Mouse (Mus musculus) heart, embryonic 14.5 days (tissue): ENCODE results near the gene Zfp273. TPM values are rescaled to one million over a fixed set of nuclear protein-coding genes. Genes with fewer than 3 reads are reported as not detected.
A peak's percentile ranks its signal among the peaks of the same experiment; 100 is the strongest.
"Not testable (repeated sequence)": the region's sequence is repeated elsewhere in the genome, so short reads cannot be mapped to it uniquely, and the experiment has no call there.

Source experiments
- ATAC-seq: fragments of 200-750 bp; cut with Nextera tagmentation; 2 replicates; pipeline ENCODE4 v1.8.0; 2017; ENCODE audit warnings: low read depth, moderate TSS enrichment; ENCODE audit not compliant: insufficient number of reproducible peaks, insufficient read depth, low FRiP score
- H3K27ac ChIP-seq, 2 experiments: fragments of 200-500 bp in 1 of 2; fragments of 300-500 bp in 1 of 2; sonication (generic) in 1 of 2; replicated peaks in 1 of 2; 2 replicates each; pipeline ENCODE4 v1.5.1; 2012 to 2014; ENCODE audit warnings: low read depth in 2 of 2, low read length in 2 of 2, control low read depth in 1 of 2, mild to moderate bottlenecking in 1 of 2, mixed read lengths in 1 of 2; ENCODE audit not compliant: control insufficient read depth in 1 of 2, insufficient read depth in 1 of 2
- H3K27me3 ChIP-seq: fragments of 300-500 bp; sonication (generic); 2 replicates; pipeline ENCODE4 v1.6.1; 2014; ENCODE audit warnings: mild to moderate bottlenecking, low read length, control low read depth; ENCODE audit not compliant: control insufficient read depth, insufficient read depth
- H3K36me3 ChIP-seq: fragments of 300-500 bp; sonication (generic); 2 replicates; pipeline ENCODE4 v1.6.1; 2014; ENCODE audit warnings: mild to moderate bottlenecking, control low read depth, low read length, mixed read lengths; ENCODE audit not compliant: control insufficient read depth, insufficient read depth
- H3K4me1 ChIP-seq, 2 experiments: fragments of 200-500 bp in 1 of 2; fragments of 300-500 bp in 1 of 2; sonication (generic) in 1 of 2; 2 replicates each; pipeline ENCODE4 v1.6.1; 2012 to 2014; ENCODE audit warnings: low read length in 2 of 2, control low read depth in 1 of 2, mixed read lengths in 1 of 2; ENCODE audit not compliant: control insufficient read depth in 2 of 2, insufficient read depth in 2 of 2
- H3K4me2 ChIP-seq: fragments of 300-500 bp; sonication (generic); 2 replicates; pipeline ENCODE4 v1.6.1; 2014; ENCODE audit warnings: mild to moderate bottlenecking, low read length
- H3K4me3 ChIP-seq, 2 experiments: fragments of 200-500 bp in 1 of 2; fragments of 300-500 bp in 1 of 2; sonication (generic) in 1 of 2; 2 replicates each; pipeline ENCODE4 v1.5.1; 2012 to 2014; ENCODE audit warnings: low read length in 2 of 2, mild to moderate bottlenecking in 2 of 2, control low read depth in 1 of 2, low read depth in 1 of 2, moderate library complexity in 1 of 2; ENCODE audit not compliant: control insufficient read depth in 1 of 2, insufficient read depth in 1 of 2
- H3K9ac ChIP-seq: fragments of 300-500 bp; sonication (generic); 2 replicates; pipeline ENCODE4 v1.6.1; 2014; ENCODE audit warnings: mild to moderate bottlenecking, low read length
- H3K9me3 ChIP-seq: fragments of 300-500 bp; sonication (generic); 2 replicates; pipeline ENCODE4 v1.6.1; 2016; ENCODE audit warnings: low read length, control low read depth; ENCODE audit not compliant: control insufficient read depth
- WGBS: fragments of 180-500 bp; shearing (Covaris S2); extraction: QIAGEN DNeasy Blood & Tissue Kit; methylation state at CpG from one replicate; pipeline ENCODE4 v1.1.7; 2014; 5-methylcytosine and 5-hydroxymethylcytosine counted together
- polyA plus RNA-seq: library from polyadenylated mRNA; unstranded; fragments of >200 nt; fragmentation: Nextera tagmentation; extraction: Ambion mirVana; gene quantifications from 2 replicates; pipeline ENCODE4 v1.2.1, GENCODE M21; 2014

Zfp273 gene
- polyA plus RNA-seq: 4.1 and 4.7 TPM in 2 replicates

DNA sequence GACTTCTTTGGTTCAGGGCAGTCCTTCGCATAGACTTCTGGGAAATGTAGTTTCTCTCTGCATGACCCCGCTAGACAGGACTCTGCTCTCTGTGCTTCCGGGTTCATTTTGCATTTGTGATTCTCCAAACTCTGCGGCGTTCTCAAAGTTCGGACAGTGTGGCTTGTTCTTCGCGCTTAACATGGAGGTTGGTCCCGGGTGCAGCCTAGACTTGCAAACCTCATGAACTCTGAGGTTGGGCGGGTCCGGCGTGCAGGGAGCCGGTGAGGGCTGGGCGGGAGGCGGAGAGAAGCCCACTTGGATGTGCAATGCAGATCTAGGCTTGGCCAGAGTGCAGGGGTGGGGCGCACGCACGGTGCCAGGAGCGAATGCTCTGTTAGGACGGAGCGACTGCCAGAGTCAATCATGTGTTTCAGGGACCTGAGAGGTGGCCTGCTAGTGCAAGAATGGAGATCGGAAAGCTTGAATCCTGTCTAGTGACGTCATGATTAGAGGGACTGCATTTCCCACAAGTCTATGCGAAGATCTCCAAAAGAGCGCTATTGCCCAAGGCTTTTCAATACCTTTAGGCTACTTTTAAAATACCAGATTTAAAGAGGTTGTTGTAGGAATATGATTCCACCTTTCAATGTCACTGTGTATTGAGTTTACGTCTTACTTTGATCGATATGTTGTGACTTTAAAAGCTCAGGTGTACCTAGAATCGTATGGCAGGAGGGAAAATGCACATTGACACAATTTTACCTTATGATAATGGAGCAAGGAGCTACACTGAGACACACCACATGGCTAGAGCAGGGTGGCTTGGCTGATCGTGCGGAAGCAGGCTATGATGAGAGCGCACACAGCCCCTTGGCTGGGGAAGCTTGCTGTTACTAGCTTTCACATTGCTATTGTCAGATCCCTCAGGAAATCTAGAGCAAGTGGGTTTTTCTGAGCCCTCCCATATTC, at the start of gene Zfp273:
Zfp273 (plus strand) TSS at position 31 of the 951 bp plus-strand sequence.
- H3K4me2 ChIP-seq: peak within 1 kb of the TSS; percentile 79
- ATAC-seq: peak; percentile 93
- H3K9me3 ChIP-seq: no peaks in the 10 kb centered on the region
- peak within 1 kb of the TSS; percentile 86 to 87 for H3K27ac ChIP-seq
- H3K9ac ChIP-seq: peak within 1 kb of the TSS; percentile 79
- no peaks in the 10 kb centered on the region for H3K27me3 ChIP-seq
- WGBS: 2% methylated on average over 31 of the region's 31 CpGs
- no peaks in the 10 kb centered on the region; a peak in 1 of 4 replicates for H3K4me1 ChIP-seq
- H3K4me3 ChIP-seq: peak within 1 kb of the TSS; percentile 66 to 85
- no peaks in the 10 kb centered on the region for H3K36me3 ChIP-seq

DNA sequence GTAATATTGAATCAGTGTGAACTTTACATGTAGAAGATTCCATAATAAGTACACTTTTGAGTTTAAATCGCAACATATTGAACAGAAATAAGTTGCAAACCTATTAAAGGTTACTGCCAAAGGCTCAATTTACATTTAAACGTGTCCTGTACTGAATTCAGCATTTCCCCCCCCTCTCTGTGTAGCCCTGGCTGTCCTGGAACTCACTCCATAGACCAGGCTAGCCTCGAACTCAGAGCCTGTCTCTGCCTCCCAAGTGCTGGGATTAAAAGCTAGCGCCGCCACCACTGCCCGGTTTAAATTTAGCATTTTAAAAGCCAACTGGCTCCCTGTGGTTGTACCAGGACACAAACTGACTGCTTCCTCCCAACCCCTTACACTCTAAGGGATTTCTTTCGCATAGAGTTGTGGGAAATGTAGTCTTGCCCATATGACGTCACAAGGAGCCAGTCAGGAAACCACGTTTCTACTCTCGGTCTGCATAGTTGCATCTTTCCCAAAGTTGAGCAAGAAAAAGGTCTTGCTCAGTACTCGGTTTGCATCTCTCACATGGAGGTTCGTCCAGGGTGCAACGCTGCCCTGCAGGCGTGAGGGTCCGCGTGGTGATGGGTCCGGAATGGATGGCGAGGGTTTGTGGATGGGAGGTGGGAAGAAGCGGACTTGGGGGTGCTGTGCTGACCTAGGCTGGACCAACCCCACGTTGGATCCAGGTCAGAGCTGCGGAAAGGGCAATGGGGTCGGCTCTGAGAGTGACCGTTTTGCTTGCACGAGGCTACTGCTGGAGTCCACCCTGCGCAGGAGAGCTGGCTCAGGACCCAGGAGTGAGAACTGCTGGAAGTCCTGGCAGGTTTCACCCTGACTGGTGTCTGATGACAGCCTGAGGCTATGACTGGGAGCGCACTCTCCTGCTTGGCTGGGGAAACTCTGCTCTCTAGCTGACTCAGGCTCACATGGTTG, 34.0 kb upstream of the Zfp273 start, which contains the start of gene Zfp493:
Zfp493 (plus strand) TSS at position 429 of the 957 bp plus-strand sequence.
- ATAC-seq: peak; percentile 85
- Histone ChIP-seq H3K9ac (peak within 1 kb of the TSS; percentile 78), H3K27me3 (no peaks in the 10 kb centered on the region), H3K4me1 (peaks cover 0 to 3% of the 10 kb centered on the region in 2 experiments; a peak in 2 of 4 replicates), H3K4me2 (peak within 1 kb of the TSS; percentile 89), H3K27ac (peak within 1 kb of the TSS; percentile 43 to 57; a peak in 2 of 4 replicates), H3K9me3 (no peaks in the 10 kb centered on the region), H3K36me3 (0 out of 2 replicates have a peak, but pooled peaks cover 4% of the 10 kb centered on the region), H3K4me3 (peak within 1 kb of the TSS; percentile 73 to 93)
- WGBS: 6% methylated on average over 26 of the region's 26 CpGs

DNA sequence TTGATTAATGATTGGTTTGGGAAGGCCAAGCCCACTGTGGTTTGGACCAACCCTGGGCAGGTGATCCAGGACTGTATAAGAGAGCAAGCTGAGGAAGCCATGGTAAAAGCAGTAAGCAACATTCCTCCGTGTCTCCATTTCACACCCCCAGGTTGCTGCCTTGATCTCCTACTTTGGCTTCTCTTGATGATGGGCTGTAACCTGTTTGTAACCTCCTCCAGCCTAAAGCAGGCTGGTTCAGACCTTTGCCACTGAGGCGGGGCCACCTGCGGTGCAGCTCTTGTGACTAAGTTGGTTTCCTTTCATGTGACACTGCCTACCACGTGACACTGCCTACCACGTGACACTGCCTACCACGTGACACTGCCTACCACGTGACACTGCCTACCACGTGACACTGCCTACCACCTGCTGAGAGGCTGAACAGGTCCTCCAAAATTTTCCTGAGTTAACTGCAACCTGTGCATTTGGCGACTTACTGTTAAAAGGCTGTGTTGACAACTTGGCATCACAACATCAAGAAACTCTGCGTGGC, 21.6 kb upstream of the Zfp273 start:
- Histone ChIP-seq H3K9me3 (0 out of 2 replicates have a peak, but pooled peaks cover 3% of the 10 kb centered on the region), H3K4me3 (no peak overlapping the region), H3K4me2 (no peak overlapping the region), H3K9ac (no peak overlapping the region), H3K4me1 (no peaks in the 10 kb centered on the region), H3K36me3 (peaks cover 4% of the 10 kb centered on the region; the same call in 1 of the 2 replicates), H3K27me3 (no peaks in the 10 kb centered on the region), H3K27ac (no peak overlapping the region)
- no peak for ATAC-seq
- 90% methylated on average over 10 of the region's 10 CpGs for WGBS

DNA sequence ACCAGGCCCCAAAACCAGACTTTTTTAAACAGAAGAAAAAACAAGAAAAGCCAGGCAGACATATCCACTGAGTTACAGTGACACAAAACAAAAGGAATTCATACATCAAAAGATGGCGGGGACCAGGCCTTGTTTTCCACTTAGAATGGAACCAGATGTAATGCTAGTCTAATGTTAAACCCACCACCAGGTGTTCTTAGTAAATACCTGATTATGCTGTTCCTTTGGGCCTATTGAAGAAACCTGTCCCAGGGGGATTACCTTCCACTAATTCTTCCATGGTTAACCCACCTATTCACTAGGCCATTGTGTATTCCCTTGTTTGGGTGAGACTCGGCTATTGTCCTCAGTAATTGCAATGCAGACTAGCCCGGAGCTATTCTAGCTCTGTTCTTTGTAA, 14.9 kb upstream of the Zfp273 start:
- Histone ChIP-seq H3K36me3 (no peaks in the 10 kb centered on the region), H3K4me3 (no peak overlapping the region), H3K4me1 (no peaks in the 10 kb centered on the region), H3K4me2 (no peak overlapping the region), H3K9me3 (no peaks in the 10 kb centered on the region), H3K27ac (no peak overlapping the region), H3K9ac (no peak overlapping the region), H3K27me3 (no peaks in the 10 kb centered on the region)
- WGBS: 89% methylated on average over 3 of the region's 3 CpGs
- ATAC-seq: no peak

DNA sequence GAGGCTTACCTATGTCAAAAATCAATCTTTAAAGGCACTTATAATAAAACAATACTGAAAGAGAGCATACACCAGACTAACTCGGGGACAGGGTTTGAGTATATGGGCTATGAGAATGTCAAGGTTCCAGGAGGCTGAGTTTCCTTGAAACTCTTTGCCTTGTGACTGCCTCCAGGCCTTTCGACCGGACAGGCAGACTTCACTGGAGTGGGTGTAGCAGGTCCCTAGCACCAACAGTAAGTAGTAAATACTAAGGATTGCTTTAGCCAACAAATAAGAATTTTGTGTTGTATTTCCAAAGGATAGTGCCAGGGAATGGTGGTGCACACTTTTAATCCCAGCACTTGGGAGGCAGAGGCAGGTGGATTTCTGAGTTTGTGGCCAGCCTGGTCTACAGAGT, 14.4 kb upstream of the Zfp273 start:
- 86% methylated on average over 3 of the region's 3 CpGs for WGBS
- H3K4me2 ChIP-seq, ATAC-seq, H3K4me1 ChIP-seq, H3K27me3 ChIP-seq, H3K4me3 ChIP-seq, H3K9ac ChIP-seq, H3K27ac ChIP-seq, H3K36me3 ChIP-seq, H3K9me3 ChIP-seq: not testable (repeated sequence)

DNA sequence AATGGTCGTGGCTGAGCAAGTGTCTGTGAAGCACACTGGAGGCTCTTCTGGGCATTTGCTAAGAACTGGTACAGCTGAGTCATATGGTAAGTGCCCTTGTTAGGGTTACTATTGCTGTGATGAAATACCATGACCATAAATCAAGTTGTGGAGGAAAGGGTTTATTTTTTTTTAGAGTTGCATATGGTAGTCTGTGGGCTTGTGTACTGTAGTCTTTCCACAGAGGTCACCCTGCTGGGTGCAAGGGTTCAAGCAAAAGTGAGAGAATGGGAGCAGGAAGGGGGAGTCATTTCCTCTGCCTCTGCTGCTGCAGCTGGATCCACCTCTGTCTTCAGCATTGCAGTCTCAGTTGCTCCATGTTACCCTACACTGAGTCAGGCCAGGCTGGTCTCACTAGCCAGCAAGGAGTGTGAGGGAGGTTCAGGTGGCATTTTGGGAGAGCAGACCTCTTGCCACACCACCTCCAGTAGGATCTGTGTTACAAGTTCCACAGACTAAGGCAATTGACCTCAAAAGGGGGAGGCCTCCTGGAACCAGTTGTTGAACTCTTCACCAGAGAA, 1.8 kb upstream of the Zfp273 start:
- Histone ChIP-seq H3K27me3 (no peaks in the 10 kb centered on the region), H3K9me3 (no peaks in the 10 kb centered on the region), H3K27ac (no peak overlapping the region), H3K4me1 (no peaks in the 10 kb centered on the region; a peak in 1 of 4 replicates), H3K4me3 (no peak overlapping the region), H3K9ac (no peak overlapping the region), H3K4me2 (no peak overlapping the region), H3K36me3 (no peaks in the 10 kb centered on the region)
- no peak for ATAC-seq
- 54% methylated on average over 1 of the region's 1 CpGs for WGBS
